Mouse (Mus musculus) embryonic facial prominence, embryonic 13.5 days (tissue): Measurements from ENCODE around the gene Slc38a8. TPM values are rescaled to one million over a fixed set of nuclear protein-coding genes. Genes with fewer than 3 reads are reported as not detected.

ENCODE experiments used
- ATAC-seq: fragments of 200-750 bp; cut with Nextera tagmentation; 2 replicates; pipeline ENCODE4 v1.8.0; 2017; ENCODE audit warnings: low read depth; ENCODE audit not compliant: insufficient number of reproducible peaks, insufficient read depth, low FRiP score, low TSS enrichment
- H3K27ac ChIP-seq: fragments of 300-500 bp; sonication (generic); 2 replicates; pipeline ENCODE4 v1.5.1; 2015; ENCODE audit warnings: moderate library complexity, mild to moderate bottlenecking, inconsistent platforms
- H3K27me3 ChIP-seq: fragments of 300-500 bp; sonication (generic); 2 replicates; pipeline ENCODE4 v1.6.1; 2015; ENCODE audit warnings: mild to moderate bottlenecking, inconsistent platforms
- H3K36me3 ChIP-seq: fragments of 300-500 bp; sonication (generic); 2 replicates; pipeline ENCODE4 v1.6.1; 2015; ENCODE audit warnings: mild to moderate bottlenecking, inconsistent platforms
- H3K4me1 ChIP-seq: fragments of 300-500 bp; sonication (generic); 2 replicates; pipeline ENCODE4 v1.6.1; 2015; ENCODE audit warnings: inconsistent platforms
- H3K4me2 ChIP-seq: fragments of 300-500 bp; sonication (generic); 2 replicates; pipeline ENCODE4 v1.6.1; 2015; ENCODE audit warnings: moderate library complexity, mild to moderate bottlenecking, inconsistent platforms
- H3K4me3 ChIP-seq: fragments of 300-500 bp; sonication (generic); 2 replicates; pipeline ENCODE4 v1.5.1; 2015; ENCODE audit warnings: mild to moderate bottlenecking, inconsistent platforms
- H3K9ac ChIP-seq: fragments of 300-500 bp; sonication (generic); 2 replicates; pipeline ENCODE4 v1.6.1; 2015; ENCODE audit warnings: mild to moderate bottlenecking, inconsistent platforms
- H3K9me3 ChIP-seq: fragments of 300-500 bp; sonication (generic); 2 replicates; pipeline ENCODE4 v1.6.1; 2016; ENCODE audit warnings: inconsistent platforms
- WGBS: fragments of 180-500 bp; shearing (Covaris S2); methylation state at CpG from one replicate; pipeline ENCODE4 v1.1.7; 2015; ENCODE audit warnings: mixed read lengths; 5-methylcytosine and 5-hydroxymethylcytosine counted together
- polyA plus RNA-seq: library from polyadenylated mRNA; unstranded; fragments of >200 nt; fragmentation: Nextera tagmentation; extraction: Ambion mirVana; gene quantifications from 2 replicates; pipeline ENCODE4 v1.2.1, GENCODE M21; 2015

The Slc38a8 gene
- 0.07 TPM in 1 of 2 replicates, not detected in the other for polyA plus RNA-seq

DNA sequence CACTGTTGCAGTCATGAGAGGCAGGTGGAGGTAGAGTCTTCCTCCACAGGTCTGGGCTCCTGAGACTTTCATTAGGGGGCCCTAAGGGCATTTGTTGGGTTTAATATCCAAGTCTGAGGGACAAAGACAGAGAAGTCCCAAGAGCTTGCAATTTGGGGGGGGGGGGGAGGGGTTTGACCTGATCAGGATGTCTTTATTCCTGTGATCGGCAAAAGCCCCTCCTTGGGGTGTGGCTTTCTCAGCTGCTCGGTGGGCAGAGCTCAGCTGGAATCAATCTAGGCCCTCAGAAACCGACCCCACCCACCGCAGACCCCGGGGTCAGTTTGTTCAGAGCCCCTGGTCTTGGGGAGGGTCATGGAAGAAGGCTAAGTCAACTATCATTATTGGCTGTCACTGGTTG, at the start of gene Slc38a8:
Gene Slc38a8 (minus strand): TSS at position 101 of the 400 bp plus-strand sequence.
- WGBS = 7% methylated on average over 5 of the region's 5 CpGs
- no peak within 1 kb of the TSS for H3K27ac ChIP-seq

DNA sequence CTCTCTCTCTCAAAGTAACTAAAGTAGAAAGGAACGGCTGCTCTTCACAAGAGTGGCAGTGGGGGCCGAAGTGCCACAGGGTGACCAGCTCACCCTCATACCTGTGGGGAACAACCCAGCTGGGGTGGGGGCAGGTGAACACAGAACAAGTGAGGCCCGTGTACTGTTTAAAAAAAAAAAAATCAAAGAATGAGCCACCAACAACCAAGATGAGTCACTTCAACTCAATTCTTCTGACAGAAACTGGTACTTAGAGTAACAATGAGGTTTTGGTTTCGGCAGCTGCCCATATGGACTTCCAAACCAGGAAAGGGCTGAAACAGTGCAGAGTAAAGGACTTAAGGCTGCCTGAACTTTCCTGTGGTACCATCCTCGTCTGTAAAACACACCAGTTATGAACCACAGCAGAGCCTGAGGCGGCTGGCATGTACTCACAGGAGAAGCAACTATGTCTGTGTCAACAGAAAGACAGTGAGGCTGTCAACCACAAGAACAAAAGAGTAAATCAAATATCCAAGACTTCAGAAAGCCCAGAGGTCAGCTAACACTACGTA, 47.1 kb upstream of the Slc38a8 start:
- ATAC-seq = no peak
- Histone ChIP-seq H3K9ac (peak overlapping the region; percentile 22; the same call in 1 of the 2 replicates), H3K4me1 (peaks cover 20% of the 10 kb centered on the region), H3K9me3 (no peaks in the 10 kb centered on the region), H3K27me3 (no peaks in the 10 kb centered on the region), H3K4me3 (no peak overlapping the region), H3K36me3 (peaks cover 38% of the 10 kb centered on the region), H3K27ac (no peak overlapping the region), H3K4me2 (no peak overlapping the region)
- WGBS = 65% methylated on average over 7 of the region's 7 CpGs

More for the DNA sequence above, at the start of gene Slc38a8:
- no peak within 1 kb of the TSS for H3K4me2 ChIP-seq
- H3K36me3 ChIP-seq = peaks cover 15% of the 10 kb centered on the region
- peaks cover 18% of the 10 kb centered on the region for H3K4me1 ChIP-seq
- H3K4me3 ChIP-seq = no peak within 1 kb of the TSS
- no peaks in the 10 kb centered on the region for H3K27me3 ChIP-seq
- ATAC-seq = no peak
- H3K9ac ChIP-seq = no peak within 1 kb of the TSS
- no peaks in the 10 kb centered on the region for H3K9me3 ChIP-seq

DNA sequence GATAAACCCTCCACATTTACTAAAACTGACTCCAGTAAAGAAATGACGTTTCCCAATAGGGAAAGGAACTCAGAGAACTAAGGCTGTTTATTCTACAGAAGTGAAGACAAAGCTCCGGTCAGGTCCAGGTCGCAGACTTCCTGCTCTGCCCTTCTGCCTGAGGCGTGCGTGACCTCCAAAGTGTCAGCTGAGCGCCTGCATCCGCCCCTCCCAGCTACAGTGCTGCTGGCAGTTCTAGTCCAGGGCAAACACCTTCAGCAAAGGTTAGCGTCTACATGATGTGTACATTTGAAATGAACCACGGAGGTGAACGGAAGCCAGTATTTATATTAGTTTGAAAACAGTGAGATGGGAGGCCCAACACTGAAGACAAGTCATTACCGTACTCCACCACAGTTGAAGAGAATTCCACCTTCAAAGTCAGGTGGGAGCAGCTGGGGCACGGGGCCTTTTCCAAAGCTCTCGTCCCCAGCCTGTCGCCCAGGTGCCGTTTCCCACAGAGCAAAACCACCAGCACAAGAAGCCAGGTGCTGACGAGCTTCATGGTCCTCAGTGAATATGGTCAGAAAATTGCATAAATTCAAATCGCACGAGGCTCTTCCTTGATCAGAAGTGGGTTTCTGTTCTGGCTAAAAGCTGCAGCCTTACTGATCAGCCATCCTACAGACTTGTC, 45.7 kb upstream of the Slc38a8 start:
- Histone ChIP-seq H3K4me2 (no peak overlapping the region), H3K27me3 (no peaks in the 10 kb centered on the region), H3K4me1 (peaks cover 7% of the 10 kb centered on the region), H3K36me3 (peaks cover 53% of the 10 kb centered on the region), H3K27ac (no peak overlapping the region), H3K9ac (no peak overlapping the region), H3K9me3 (no peaks in the 10 kb centered on the region), H3K4me3 (no peak overlapping the region)
- WGBS = 74% methylated on average over 18 of the region's 18 CpGs
- no peak for ATAC-seq

- H3K27ac ChIP-seq = peak overlapping the region; percentile 22; the same call in 1 of the 2 replicates
- no peak overlapping the region for H3K9ac ChIP-seq
- H3K4me3 ChIP-seq = no peak overlapping the region
- no peaks in the 10 kb centered on the region for H3K27me3 ChIP-seq
- no peak for ATAC-seq
- peaks cover 6% of the 10 kb centered on the region; the same call in 1 of the 2 replicates for H3K4me1 ChIP-seq
- no peak overlapping the region for H3K4me2 ChIP-seq
- 76% methylated on average over 6 of the region's 6 CpGs for WGBS
- peaks cover 66% of the 10 kb centered on the region for H3K36me3 ChIP-seq
- no peaks in the 10 kb centered on the region for H3K9me3 ChIP-seq
These were observed 44.3 kb upstream of the Slc38a8 start for GRCm38 (mm10) chr8:119545791-119546190.

DNA sequence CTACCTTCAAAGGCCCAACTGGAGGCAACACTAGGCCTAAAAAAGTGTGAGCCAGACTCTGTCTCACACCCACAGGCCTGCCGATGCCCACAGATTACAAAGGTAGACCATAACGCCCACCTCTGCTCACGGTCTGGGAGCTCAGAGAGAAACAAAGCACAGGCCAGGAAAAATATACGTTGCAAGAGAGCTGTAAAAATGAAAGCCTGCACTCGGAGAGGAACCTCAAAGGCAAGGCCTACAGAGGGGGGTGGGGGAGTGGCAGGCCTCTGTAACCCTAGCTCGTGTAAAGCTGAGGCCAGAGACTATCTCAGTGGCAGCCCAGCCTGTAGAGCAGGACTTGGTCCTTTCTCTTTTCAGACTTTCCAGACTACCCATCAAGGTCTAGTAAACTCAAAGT, 43.7 kb upstream of the Slc38a8 start:
- WGBS = 72% methylated on average over 6 of the region's 6 CpGs
- no peak for ATAC-seq
- 0 out of 2 replicates have a peak overlapping the region, but pooled peaks have one; percentile 22 for H3K27ac ChIP-seq

DNA sequence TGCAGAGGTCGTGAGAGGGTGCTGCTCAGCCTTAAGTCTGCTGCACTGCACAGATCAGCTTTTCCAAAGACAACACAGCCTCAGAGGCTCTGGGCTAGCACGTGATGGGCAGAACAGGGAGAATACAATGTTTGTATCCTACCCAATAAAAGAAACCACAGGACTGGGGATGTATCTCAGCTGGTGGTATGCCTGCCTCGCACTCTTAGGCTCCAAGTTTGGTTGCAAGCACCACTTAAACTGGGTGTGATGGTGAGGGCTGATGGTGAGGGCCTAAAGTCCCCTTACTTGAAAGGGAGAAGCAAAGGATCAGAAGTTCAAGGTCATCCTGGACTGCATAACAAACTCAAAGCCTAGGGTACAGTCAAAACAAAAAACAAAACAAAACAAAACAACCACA, 43.1 kb upstream of the Slc38a8 start:
- ATAC-seq = no peak
- no peak overlapping the region for H3K4me2 ChIP-seq
- H3K4me3 ChIP-seq = no peak overlapping the region
- H3K4me1 ChIP-seq = peaks cover 6% of the 10 kb centered on the region; the same call in 1 of the 2 replicates
- H3K9ac ChIP-seq = no peak overlapping the region
- WGBS = 90% methylated on average over 3 of the region's 3 CpGs
- H3K27ac ChIP-seq = no peak overlapping the region
- no peaks in the 10 kb centered on the region for H3K27me3 ChIP-seq
- H3K36me3 ChIP-seq = peaks cover 78% of the 10 kb centered on the region
- H3K9me3 ChIP-seq = no peaks in the 10 kb centered on the region

More for the DNA sequence above, 43.7 kb upstream of the Slc38a8 start:
- Histone ChIP-seq H3K27me3 (no peaks in the 10 kb centered on the region), H3K9ac (no peak overlapping the region), H3K4me3 (no peak overlapping the region), H3K4me2 (no peak overlapping the region), H3K4me1 (peaks cover 6% of the 10 kb centered on the region; the same call in 1 of the 2 replicates), H3K9me3 (no peaks in the 10 kb centered on the region), H3K36me3 (peaks cover 72% of the 10 kb centered on the region)

DNA sequence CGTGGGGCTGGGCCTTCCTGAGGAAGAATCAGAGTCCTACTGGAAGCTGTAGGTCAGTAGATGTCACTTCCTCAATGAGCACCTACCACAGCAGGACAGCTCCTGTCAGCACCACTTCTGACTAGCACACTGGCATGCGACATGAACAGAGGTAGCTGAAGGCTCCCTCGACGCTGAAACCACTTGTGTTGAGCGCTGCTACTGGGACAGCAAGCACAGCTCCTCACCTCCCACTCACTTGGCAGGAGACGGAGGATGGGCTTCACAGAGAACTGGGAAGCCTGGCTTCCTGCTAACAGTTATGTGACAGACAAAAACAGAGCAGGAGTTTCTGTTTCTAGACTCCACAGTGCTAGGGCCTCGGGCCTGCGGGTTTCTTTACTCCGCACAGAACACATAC, 30.5 kb upstream of the Slc38a8 start:
- Histone ChIP-seq H3K4me3 (no peak overlapping the region), H3K36me3 (peaks cover 97% of the 10 kb centered on the region), H3K27me3 (no peaks in the 10 kb centered on the region), H3K4me1 (no peaks in the 10 kb centered on the region), H3K27ac (no peak overlapping the region), H3K9ac (no peak overlapping the region), H3K9me3 (no peaks in the 10 kb centered on the region), H3K4me2 (no peak overlapping the region)
- ATAC-seq = no peak
- 93% methylated on average over 9 of the region's 9 CpGs for WGBS

DNA sequence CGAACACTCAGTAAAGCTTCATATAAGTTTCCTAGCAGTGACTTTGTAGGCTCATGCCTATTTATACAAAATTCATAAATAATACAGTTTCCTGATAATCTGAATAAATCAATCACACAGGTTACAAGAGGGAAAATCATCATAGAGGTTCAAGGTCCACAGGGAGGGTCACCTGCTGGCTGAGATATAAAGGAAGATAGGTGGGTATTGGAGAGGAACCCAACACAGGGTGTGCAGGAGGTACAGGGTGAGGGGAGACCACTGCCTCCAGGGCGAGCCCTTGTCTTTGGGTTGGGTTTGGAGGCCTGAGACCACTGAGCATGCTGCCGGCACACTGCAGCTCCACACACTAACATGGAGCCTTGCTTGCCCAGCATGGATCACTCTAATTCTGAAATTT, 29.9 kb upstream of the Slc38a8 start:
- Histone ChIP-seq H3K27me3 (no peaks in the 10 kb centered on the region), H3K4me2 (no peak overlapping the region), H3K27ac (no peak overlapping the region), H3K4me3 (no peak overlapping the region), H3K36me3 (peaks cover 97% of the 10 kb centered on the region), H3K4me1 (no peaks in the 10 kb centered on the region), H3K9ac (no peak overlapping the region), H3K9me3 (no peaks in the 10 kb centered on the region)
- WGBS = 94% methylated on average over 3 of the region's 3 CpGs
- no peak for ATAC-seq

GRCm38 (mm10) chr8:119530937-119531336, 29.4 kb upstream of the Slc38a8 start:
- H3K27ac ChIP-seq = no peak overlapping the region
- 87% methylated on average over 6 of the region's 6 CpGs for WGBS
- H3K4me3 ChIP-seq = no peak overlapping the region
- H3K4me2 ChIP-seq = no peak overlapping the region
- no peaks in the 10 kb centered on the region for H3K4me1 ChIP-seq
- H3K36me3 ChIP-seq = peaks cover 93% of the 10 kb centered on the region
- no peak overlapping the region for H3K9ac ChIP-seq
- no peaks in the 10 kb centered on the region for H3K27me3 ChIP-seq
- H3K9me3 ChIP-seq = no peaks in the 10 kb centered on the region
- ATAC-seq = no peak

- Histone ChIP-seq H3K36me3 (peaks cover 93% of the 10 kb centered on the region), H3K4me3 (no peak overlapping the region), H3K4me2 (no peak overlapping the region), H3K9me3 (no peaks in the 10 kb centered on the region), H3K4me1 (no peaks in the 10 kb centered on the region), H3K9ac (no peak overlapping the region), H3K27me3 (no peaks in the 10 kb centered on the region), H3K27ac (no peak overlapping the region)
- 94% methylated on average over 7 of the region's 7 CpGs for WGBS
- ATAC-seq = no peak
These were observed 27.3 kb upstream of the Slc38a8 start for GRCm38 (mm10) chr8:119528762-119529161.

DNA sequence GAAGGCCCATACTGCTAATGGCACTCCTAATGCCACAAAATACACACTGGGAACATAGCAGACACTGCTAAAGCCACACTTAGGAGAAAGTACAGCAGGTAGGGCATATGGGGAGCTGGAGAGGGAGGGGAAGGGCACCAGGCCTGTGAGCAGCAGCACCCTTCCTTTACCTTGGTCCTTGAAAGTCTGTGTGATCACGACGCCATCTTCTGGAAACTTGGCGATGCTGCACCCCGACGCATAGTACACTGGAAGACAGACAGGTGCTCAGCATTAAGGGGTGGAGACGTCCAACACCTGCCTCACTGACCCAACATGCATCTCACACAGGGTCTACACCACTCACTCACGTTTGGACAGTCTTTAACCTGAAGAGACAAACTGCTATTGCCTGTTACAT, 18.6 kb upstream of the Slc38a8 start:
- Histone ChIP-seq H3K27ac (no peak overlapping the region), H3K36me3 (peaks cover 97% of the 10 kb centered on the region), H3K4me1 (no peaks in the 10 kb centered on the region), H3K4me2 (no peak overlapping the region), H3K27me3 (no peaks in the 10 kb centered on the region), H3K9me3 (no peaks in the 10 kb centered on the region), H3K9ac (no peak overlapping the region), H3K4me3 (no peak overlapping the region)
- ATAC-seq = no peak
- 78% methylated on average over 7 of the region's 7 CpGs for WGBS

DNA sequence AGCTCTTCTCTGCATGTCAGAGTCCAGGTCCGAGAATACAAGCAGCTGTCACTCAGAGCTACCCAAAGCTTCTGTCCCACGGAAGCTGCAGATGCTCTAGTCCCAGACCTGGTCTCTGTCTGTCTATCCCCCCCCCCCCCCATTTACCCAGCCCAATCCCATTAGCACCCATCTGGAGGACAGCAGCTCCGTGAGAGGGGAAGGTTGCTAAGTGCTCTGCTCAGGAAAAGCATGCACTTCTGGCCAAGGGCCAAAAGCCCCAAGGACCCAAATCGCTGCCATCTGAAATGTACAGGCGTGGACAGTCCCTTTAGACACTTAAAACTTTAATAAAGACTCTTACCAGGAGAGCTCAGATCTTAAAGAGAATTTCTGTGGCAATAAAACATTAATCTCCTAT, 15.2 kb upstream of the Slc38a8 start:
- Histone ChIP-seq H3K4me3 (no peak overlapping the region), H3K27me3 (no peaks in the 10 kb centered on the region), H3K27ac (no peak overlapping the region), H3K36me3 (peaks cover 98% of the 10 kb centered on the region), H3K9ac (no peak overlapping the region), H3K4me2 (no peak overlapping the region), H3K9me3 (no peaks in the 10 kb centered on the region), H3K4me1 (no peaks in the 10 kb centered on the region)
- 57% methylated on average over 5 of the region's 5 CpGs for WGBS
- ATAC-seq = no peak
